Mouse (Mus musculus): Measurements from ENCODE around the gene Ptpn6.

Ptpn6 gene

GRCm38 (mm10) chr6:124699962-124700610, 38.4 kb downstream of the Ptpn6 start:
- WGBS = 63% methylated on average over 11 of the region's 11 CpGs

- 90% methylated on average over 4 of the region's 4 CpGs for WGBS
Measured at GRCm38 (mm10) chr6:124699366-124699765, 39.1 kb downstream of the Ptpn6 start.

GRCm38 (mm10) chr6:124698751-124699150, 39.8 kb downstream of the Ptpn6 start:
- WGBS = 87% methylated on average over 6 of the region's 6 CpGs

GRCm38 (mm10) chr6:124696441-124697150, 41.9 kb downstream of the Ptpn6 start:
- WGBS = 85% methylated on average over 7 of the region's 7 CpGs

GRCm38 (mm10) chr6:124694166-124694955, 44.2 kb downstream of the Ptpn6 start:
- 69% methylated on average over 15 of the region's 15 CpGs for WGBS

- WGBS = 72% methylated on average over 15 of the region's 15 CpGs
Measured at GRCm38 (mm10) chr6:124693243-124693981, 45.1 kb downstream of the Ptpn6 start.

GRCm38 (mm10) chr6:124690517-124690916, 48.0 kb downstream of the Ptpn6 start:
- WGBS = 84% methylated on average over 3 of the region's 3 CpGs

GRCm38 (mm10) chr6:124689011-124689410, 49.5 kb downstream of the Ptpn6 start:
- 94% methylated on average over 3 of the region's 3 CpGs for WGBS

- WGBS = 79% methylated on average over 8 of the region's 8 CpGs
Measured at GRCm38 (mm10) chr6:124688151-124688758, 50.3 kb downstream of the Ptpn6 start.

- 85% methylated on average over 1 of the region's 1 CpGs for WGBS
Measured at GRCm38 (mm10) chr6:124686644-124687043, 51.9 kb downstream of the Ptpn6 start.

- 91% methylated on average over 12 of the region's 12 CpGs for WGBS
Measured at GRCm38 (mm10) chr6:124685606-124686386, 52.7 kb downstream of the Ptpn6 start.

- WGBS = 62% methylated on average over 14 of the region's 14 CpGs
Measured at GRCm38 (mm10) chr6:124683591-124684417, 54.7 kb downstream of the Ptpn6 start.

- 71% methylated on average over 6 of the region's 6 CpGs for WGBS
Measured at GRCm38 (mm10) chr6:124682291-124682690, 56.2 kb downstream of the Ptpn6 start.

- WGBS = 72% methylated on average over 3 of the region's 3 CpGs
Measured at GRCm38 (mm10) chr6:124679486-124679885, 59.0 kb downstream of the Ptpn6 start.

GRCm38 (mm10) chr6:124678769-124679168, 59.7 kb downstream of the Ptpn6 start:
- 93% methylated on average over 7 of the region's 7 CpGs for WGBS

- WGBS = 87% methylated on average over 6 of the region's 6 CpGs
Measured at GRCm38 (mm10) chr6:124676171-124676570, 62.3 kb downstream of the Ptpn6 start.

- WGBS = 98% methylated on average over 7 of the region's 7 CpGs
Measured at GRCm38 (mm10) chr6:124674591-124674990, 63.9 kb downstream of the Ptpn6 start.

GRCm38 (mm10) chr6:124673619-124674018, 64.9 kb downstream of the Ptpn6 start:
- WGBS = 23% methylated on average over 9 of the region's 9 CpGs

GRCm38 (mm10) chr6:124672100-124672499, 66.4 kb downstream of the Ptpn6 start:
- WGBS = 72% methylated on average over 6 of the region's 6 CpGs
